Mouse (Mus musculus): ENCODE measurements around the gene Adgra1.

Gene Adgra1

GRCm38 (mm10) chr7:139905261-139905660 lies 71.3 kb downstream of the Adgra1 start:
- no peak for DNase-seq (ENCODE audit: low read depth in 1 of 2, low spot score in 2 of 2)

- DNase-seq (ENCODE audit: low read depth in 1 of 2, low spot score in 2 of 2): peak in 1 of 2 experiments; percentile 8
Measured at GRCm38 (mm10) chr7:139905661-139906060, 71.7 kb downstream of the Adgra1 start.

GRCm38 (mm10) chr7:139908176-139908575 lies 74.2 kb downstream of the Adgra1 start:
- DNase-seq (ENCODE audit: low read depth in 1 of 2, low spot score in 2 of 2): no peak

DNA sequence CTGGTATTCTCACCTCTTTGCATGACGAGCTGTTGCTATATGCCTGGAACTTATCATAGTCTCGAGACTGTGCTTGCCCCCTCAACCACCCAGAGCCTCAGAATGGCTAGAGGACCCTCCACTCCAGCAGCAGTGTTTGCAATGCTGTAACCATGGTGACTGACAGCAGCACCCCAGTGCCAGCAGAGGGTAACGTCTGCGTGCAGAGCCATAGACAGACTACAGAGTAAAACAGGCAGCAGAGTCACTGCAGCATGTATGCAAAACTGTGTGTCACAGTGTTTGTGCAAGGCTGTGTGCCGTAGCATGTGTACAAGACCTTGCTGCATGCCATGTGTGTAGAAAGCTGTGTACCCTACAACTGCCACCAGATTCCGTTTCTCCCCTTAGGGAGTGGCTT lies 75.5 kb downstream of the Adgra1 start:
- DNase-seq (ENCODE audit: low read depth in 1 of 2, low spot score in 2 of 2): no peak

GRCm38 (mm10) chr7:139910204-139910835 lies 76.3 kb downstream of the Adgra1 start:
- DNase-seq (ENCODE audit: low read depth in 1 of 2, low spot score in 2 of 2): no peak

- DNase-seq (ENCODE audit: low read depth in 1 of 2, low spot score in 2 of 2): no peak
Measured at GRCm38 (mm10) chr7:139914141-139915047, 80.4 kb downstream of the Adgra1 start.

GRCm38 (mm10) chr7:139915646-139916257 lies 81.8 kb downstream of the Adgra1 start:
- no peak for DNase-seq (ENCODE audit: low read depth in 1 of 2, low spot score in 2 of 2)

DNA sequence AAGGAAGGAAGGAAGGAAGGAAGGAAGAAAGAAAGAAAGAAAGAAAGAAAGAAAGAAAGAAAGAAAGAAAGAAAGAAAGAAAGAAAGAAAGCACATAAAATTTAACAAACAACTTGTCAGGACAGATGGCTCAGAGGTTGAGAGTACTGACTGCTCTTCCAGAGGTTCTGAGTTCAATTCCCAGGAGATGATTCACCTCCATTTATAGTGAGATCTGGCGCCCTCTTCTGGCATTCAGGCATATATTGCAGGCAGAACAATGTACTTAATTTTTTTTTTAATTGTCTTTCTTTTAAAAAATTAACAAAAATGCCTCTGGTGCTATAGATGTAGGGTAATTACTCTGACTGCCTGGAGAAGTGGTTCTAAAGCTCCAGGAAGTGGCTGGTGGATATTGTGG lies 82.4 kb downstream of the Adgra1 start:
- no peak for DNase-seq (ENCODE audit: low read depth in 1 of 2, low spot score in 2 of 2)

GRCm38 (mm10) chr7:139918262-139918661 lies 84.3 kb downstream of the Adgra1 start:
- no peak for DNase-seq (ENCODE audit: low read depth in 1 of 2, low spot score in 2 of 2)

Measured in monocyte, adult 2 months (primary cell).